ENCODE assay signal across 6 mouse cellular contexts in genomic region chr5:146895667-146896066, GRCm38 (mm10). TPM values are rescaled to one million over a fixed set of nuclear protein-coding genes. Genes with fewer than 3 reads are reported as not detected.
A peak's percentile ranks its signal among the peaks of the same experiment; 100 is the strongest.
DNase-seq lines count a peak whose midpoint lies in the region; TF ChIP-seq lines count a peak whose summit lies in the region.
"Not testable (repeated sequence)": the region's sequence is repeated elsewhere in the genome, so short reads cannot be mapped to it uniquely, and the experiment has no call there.

No protein-coding gene starts in this region.

- in situ Hi-C loops in ES-E14 (cut with MboI; ENCODE audit: low sequenced_read_pairs in 2 of 2, unreplicated experiment in 2 of 2): loop anchor here in 1 of 2 experiments (10.0 kb wide), 1 partner anchor 191 kb away; no protein-coding TSS in a partner anchor

- DNase-seq in ES-CJ7 (ENCODE audit: low read depth, low spot score) (peak; percentile 48), R1 (ENCODE audit: low read depth, low spot score) (peak; percentile 88), ZHBTc4 (ENCODE audit: low read depth, low spot score) (peak; percentile 63)
- not testable (repeated sequence) for DNase-seq in ES-E14 (ENCODE audit: low read depth, low spot score)
- peak; percentile 19 for DNase-seq in testis, postnatal 14 days (ENCODE audit: low spot score)

- peak overlapping the region; percentile 71 for H3K4me3 ChIP-seq in E14TG2a.4 (replicated peaks; ENCODE audit: low read length)
- H3K4me3 ChIP-seq in ES-E14 (ENCODE audit: insufficient read depth in 1 of 2, low read depth in 1 of 2, low read length in 2 of 2, poor library complexity in 1 of 2, severe bottlenecking in 1 of 2): not testable (repeated sequence)

- TF ChIP-seq CTCF in E14TG2a.4 (conservative IDR thresholded peaks at IDR 0.05; ENCODE audit: low read length): not testable (repeated sequence)

- not testable (repeated sequence) for H3K27me3 ChIP-seq in E14TG2a.4 (ENCODE audit: insufficient read depth, low read length)

- H3K4me1 ChIP-seq in E14TG2a.4 (replicated peaks; ENCODE audit: low read depth, low read length): peaks cover 76% of the 10 kb centered on the region
- H3K4me1 ChIP-seq in ES-E14 (ENCODE audit: control insufficient read depth in 2 of 2, insufficient read depth in 2 of 2, low read length in 2 of 2, poor library complexity in 1 of 2): not testable (repeated sequence)

- H3K9ac ChIP-seq in ES-E14 (ENCODE audit: insufficient read depth, low read depth, low read length, poor library complexity, severe bottlenecking): not testable (repeated sequence)

- peaks cover 11% of the 10 kb centered on the region; the same call in 1 of the 2 replicates for H3K36me3 ChIP-seq in E14TG2a.4 (ENCODE audit: insufficient read depth, low read length)
- not testable (repeated sequence) for H3K36me3 ChIP-seq in ES-E14 (ENCODE audit: control insufficient read depth, insufficient read depth, low read length, poor library complexity, severe bottlenecking)

- not testable (repeated sequence) for H3K27ac ChIP-seq in ES-E14 (ENCODE audit: insufficient read depth, low read depth, low read length, poor library complexity, severe bottlenecking)

- not testable (repeated sequence) for H3K9me3 ChIP-seq in E14TG2a.4 (ENCODE audit: low read length); ES-E14 (ENCODE audit: control insufficient read depth, insufficient read depth, low read depth, low read length)

TF ChIP-seq in ES-E14, 5 proteins besides CTCF, POLR2A, EP300 and RAD21:
- TF ChIP-seq CHD2 (IDR thresholded peaks at IDR 0.05; ENCODE audit: low read depth, low read length): 0 out of 2 replicates have a peak, but pooled peaks have one; percentile 59

RNA-seq across cellular contexts. Expression of gene Rasl11a, which starts 50.8 kb away (rescaled TPM):
- 4.1 and 7.3 TPM in 2 replicates for total RNA-seq in ES-E14 (2012; rRNA removed)

RNA-seq across cellular contexts. Expression of gene Gtf3a, which starts 52.8 kb away (rescaled TPM):
- total RNA-seq in ES-E14 (2012; rRNA removed): 72.3 and 80.4 TPM in 2 replicates
